Mouse (Mus musculus): Measurements from ENCODE around the gene Lcn12.
A peak's percentile ranks its signal among the peaks of the same experiment; 100 is the strongest.

Lcn12 gene

GRCm38 (mm10) chr2:25493476-25493961, at the start of gene Lcn12:
Gene Lcn12, minus strand, starts transcription at chr2:25493911.
- no peak for DNase-seq

- DNase-seq, result no peak
These were observed 48.1 kb upstream of the Lcn12 start for GRCm38 (mm10) chr2:25541644-25542367.

- peak in 1 of 2 experiments; percentile 50 for DNase-seq
These were observed 46.8 kb upstream of the Lcn12 start for GRCm38 (mm10) chr2:25540541-25540948.

- DNase-seq, result no peak
These were observed 42.8 kb upstream of the Lcn12 start for GRCm38 (mm10) chr2:25536531-25536930.

GRCm38 (mm10) chr2:25534866-25535182, 41.1 kb upstream of the Lcn12 start:
- no peak for DNase-seq

- DNase-seq, result peak; percentile 25 to 51
These were observed 40.6 kb upstream of the Lcn12 start for GRCm38 (mm10) chr2:25534178-25534865.

- no peak for DNase-seq
These were observed 40.0 kb upstream of the Lcn12 start for GRCm38 (mm10) chr2:25533707-25534106.

GRCm38 (mm10) chr2:25526510-25527302, 33.0 kb upstream of the Lcn12 start:
- DNase-seq, result no peak

GRCm38 (mm10) chr2:25509912-25510311, 16.2 kb upstream of the Lcn12 start:
- no peak for DNase-seq

GRCm38 (mm10) chr2:25506964-25507363, 13.3 kb upstream of the Lcn12 start:
- peak; percentile 57 to 68 for DNase-seq

GRCm38 (mm10) chr2:25505860-25506259, 12.1 kb upstream of the Lcn12 start:
- DNase-seq, result no peak

- DNase-seq, result no peak
These were observed 11.3 kb upstream of the Lcn12 start for GRCm38 (mm10) chr2:25505000-25505399.

- DNase-seq, result no peak
These were observed 10.8 kb upstream of the Lcn12 start for GRCm38 (mm10) chr2:25504538-25504937.

GRCm38 (mm10) chr2:25502726-25503125, 9.0 kb upstream of the Lcn12 start:
- DNase-seq, result no peak

GRCm38 (mm10) chr2:25501593-25502486, 8.1 kb upstream of the Lcn12 start, which contains the start of gene C8g:
Gene C8g, minus strand, starts transcription at chr2:25501719.
- peak in 1 of 2 experiments; percentile 35 for DNase-seq

GRCm38 (mm10) chr2:25500576-25501405, 7.1 kb upstream of the Lcn12 start, which contains the start of gene Fbxw5:
Gene Fbxw5, plus strand, starts transcription at chr2:25500750.
- DNase-seq, result peak; percentile 85 to 93

- DNase-seq, result no peak
These were observed 6.4 kb upstream of the Lcn12 start for GRCm38 (mm10) chr2:25500071-25500575.

- no peak for DNase-seq
These were observed 5.1 kb upstream of the Lcn12 start for GRCm38 (mm10) chr2:25498622-25499478.

GRCm38 (mm10) chr2:25497846-25498575, 4.3 kb upstream of the Lcn12 start:
- peak in 1 of 2 experiments; percentile 19 for DNase-seq
